Mouse (Mus musculus): ENCODE results near the gene Krt39. TPM values are rescaled to one million over a fixed set of nuclear protein-coding genes. Genes with fewer than 3 reads are reported as not detected.

Krt39 gene
- polyA plus RNA-seq, 1 experiment: not detected

DNA sequence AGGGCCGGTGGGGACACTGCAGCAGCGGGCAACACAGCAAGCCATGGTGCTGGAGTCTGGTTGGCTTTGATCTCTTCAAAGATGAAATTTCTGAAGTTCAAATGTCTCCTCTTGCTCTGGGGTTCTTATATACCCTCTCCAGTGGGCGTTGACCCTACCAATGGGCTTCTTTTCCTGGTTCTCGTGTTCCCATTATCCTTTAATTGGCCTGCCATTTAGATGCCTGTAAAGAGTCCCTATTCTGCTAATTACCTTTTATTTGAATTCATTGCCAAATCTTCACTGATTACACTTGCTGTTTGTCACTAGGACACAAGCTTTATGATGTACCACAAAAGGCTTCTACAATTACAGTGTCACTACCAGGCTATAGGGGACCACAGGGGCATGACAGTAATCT is 29.6 kb upstream of the Krt39 start, which contains the start of gene Krtap3-3:
Gene Krtap3-3 (minus strand): TSS at position 101 of the 400 bp plus-strand sequence.
- peaks cover 2% of the 10 kb centered on the region; the same call in 1 of the 2 replicates for H3K4me1 ChIP-seq (ENCODE audit: control insufficient read depth, insufficient read depth, insufficient read length, low read length)
- no peak within 1 kb of the TSS for H3K4me3 ChIP-seq (ENCODE audit: low read depth, low read length)
- 63% methylated on average over 4 of the region's 4 CpGs for WGBS
- H3K27ac ChIP-seq (ENCODE audit: insufficient read depth, low read depth, low read length): no peak within 1 kb of the TSS
- no peaks in the 10 kb centered on the region for H3K36me3 ChIP-seq (ENCODE audit: control insufficient read depth, insufficient read depth, low read length)
- TF ChIP-seq POLR2A (IDR thresholded peaks at IDR 0.05; ENCODE audit: low read depth, low read length) (no peak), CTCF (IDR thresholded peaks at IDR 0.05; ENCODE audit: extremely low read depth, insufficient read length, insufficient replicate concordance, low read depth, low read length) (no peak)
- no peaks in the 10 kb centered on the region for H3K27me3 ChIP-seq (ENCODE audit: control insufficient read depth, insufficient read depth, low read length)

GRCm38 (mm10) chr11:99547892-99548291 is 26.8 kb upstream of the Krt39 start:
- Histone ChIP-seq H3K27ac (ENCODE audit: insufficient read depth, low read depth, low read length) (no peak overlapping the region), H3K4me1 (ENCODE audit: control insufficient read depth, insufficient read depth, insufficient read length, low read length) (no peaks in the 10 kb centered on the region), H3K27me3 (ENCODE audit: control insufficient read depth, insufficient read depth, low read length) (no peaks in the 10 kb centered on the region), H3K36me3 (ENCODE audit: control insufficient read depth, insufficient read depth, low read length) (no peaks in the 10 kb centered on the region), H3K4me3 (ENCODE audit: low read depth, low read length) (no peak overlapping the region)
- TF ChIP-seq POLR2A (IDR thresholded peaks at IDR 0.05; ENCODE audit: low read depth, low read length) (no peak), CTCF (IDR thresholded peaks at IDR 0.05; ENCODE audit: extremely low read depth, insufficient read length, insufficient replicate concordance, low read depth, low read length) (no peak)

DNA sequence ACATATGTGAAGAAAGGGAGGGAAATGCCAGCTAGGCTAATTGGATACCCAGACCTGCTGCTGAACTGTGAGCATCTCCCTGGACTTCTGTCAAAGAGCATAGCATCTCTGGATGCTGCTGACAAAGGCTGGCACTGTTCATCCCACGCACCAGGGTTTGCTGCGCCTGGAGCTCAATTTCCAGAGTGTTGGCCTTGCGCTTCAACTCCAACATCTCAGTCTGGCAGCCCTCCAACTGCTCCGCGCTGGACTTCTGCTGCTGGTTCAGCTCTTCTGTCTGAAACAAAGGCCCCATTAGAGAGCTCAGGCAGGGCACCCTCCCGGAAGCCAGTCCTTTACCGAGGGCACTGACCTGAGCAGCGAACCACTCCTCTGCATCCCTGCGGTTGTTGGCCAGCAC is 18.6 kb upstream of the Krt39 start:
- no peaks in the 10 kb centered on the region for H3K4me1 ChIP-seq (ENCODE audit: control insufficient read depth, insufficient read depth, insufficient read length, low read length)
- H3K36me3 ChIP-seq (ENCODE audit: control insufficient read depth, insufficient read depth, low read length): no peaks in the 10 kb centered on the region
- no peak overlapping the region for H3K27ac ChIP-seq (ENCODE audit: insufficient read depth, low read depth, low read length)
- H3K27me3 ChIP-seq (ENCODE audit: control insufficient read depth, insufficient read depth, low read length): no peaks in the 10 kb centered on the region
- TF ChIP-seq CTCF (IDR thresholded peaks at IDR 0.05; ENCODE audit: extremely low read depth, insufficient read length, insufficient replicate concordance, low read depth, low read length): no peak
- TF ChIP-seq POLR2A (IDR thresholded peaks at IDR 0.05; ENCODE audit: low read depth, low read length): no peak
- 42% methylated on average over 9 of the region's 9 CpGs for WGBS
- no peak overlapping the region for H3K4me3 ChIP-seq (ENCODE audit: low read depth, low read length)

GRCm38 (mm10) chr11:99514098-99514497 is 7.0 kb downstream of the Krt39 start:
- H3K27me3 ChIP-seq (ENCODE audit: control insufficient read depth, insufficient read depth, low read length): no peaks in the 10 kb centered on the region
- TF ChIP-seq POLR2A (IDR thresholded peaks at IDR 0.05; ENCODE audit: low read depth, low read length) (no peak), CTCF (IDR thresholded peaks at IDR 0.05; ENCODE audit: extremely low read depth, insufficient read length, insufficient replicate concordance, low read depth, low read length) (no peak)
- peaks cover 3% of the 10 kb centered on the region; the same call in 1 of the 2 replicates for H3K4me1 ChIP-seq (ENCODE audit: control insufficient read depth, insufficient read depth, insufficient read length, low read length)
- H3K36me3 ChIP-seq (ENCODE audit: control insufficient read depth, insufficient read depth, low read length): no peaks in the 10 kb centered on the region
- WGBS: 29% methylated on average over 8 of the region's 8 CpGs
- no peak overlapping the region for H3K4me3 ChIP-seq (ENCODE audit: low read depth, low read length)
- no peak overlapping the region for H3K27ac ChIP-seq (ENCODE audit: insufficient read depth, low read depth, low read length)

GRCm38 (mm10) chr11:99500095-99500805 is 20.9 kb downstream of the Krt39 start:
- no peak overlapping the region for H3K27ac ChIP-seq (ENCODE audit: insufficient read depth, low read depth, low read length)
- peaks cover 3% of the 10 kb centered on the region for H3K4me1 ChIP-seq (ENCODE audit: control insufficient read depth, insufficient read depth, insufficient read length, low read length)
- no peak for TF ChIP-seq CTCF (IDR thresholded peaks at IDR 0.05; ENCODE audit: extremely low read depth, insufficient read length, insufficient replicate concordance, low read depth, low read length)
- no peak for TF ChIP-seq POLR2A (IDR thresholded peaks at IDR 0.05; ENCODE audit: low read depth, low read length)
- H3K36me3 ChIP-seq (ENCODE audit: control insufficient read depth, insufficient read depth, low read length): no peaks in the 10 kb centered on the region
- no peak overlapping the region for H3K4me3 ChIP-seq (ENCODE audit: low read depth, low read length)
- WGBS: 54% methylated on average over 9 of the region's 9 CpGs
- no peaks in the 10 kb centered on the region for H3K27me3 ChIP-seq (ENCODE audit: control insufficient read depth, insufficient read depth, low read length)

- Histone ChIP-seq H3K27ac (ENCODE audit: insufficient read depth, low read depth, low read length) (no peak overlapping the region), H3K4me3 (ENCODE audit: low read depth, low read length) (no peak overlapping the region)
- 25% methylated on average over 4 of the region's 4 CpGs for WGBS
Measured at GRCm38 (mm10) chr11:99496460-99496859, 24.7 kb downstream of the Krt39 start.

GRCm38 (mm10) chr11:99494741-99495140 is 26.4 kb downstream of the Krt39 start:
- Histone ChIP-seq H3K4me1 (ENCODE audit: control insufficient read depth, insufficient read depth, insufficient read length, low read length) (peaks cover 27% of the 10 kb centered on the region), H3K27me3 (ENCODE audit: control insufficient read depth, insufficient read depth, low read length) (no peaks in the 10 kb centered on the region), H3K27ac (ENCODE audit: insufficient read depth, low read depth, low read length) (no peak overlapping the region), H3K36me3 (ENCODE audit: control insufficient read depth, insufficient read depth, low read length) (no peaks in the 10 kb centered on the region), H3K4me3 (ENCODE audit: low read depth, low read length) (no peak overlapping the region)
- TF ChIP-seq POLR2A (IDR thresholded peaks at IDR 0.05; ENCODE audit: low read depth, low read length) (no peak), CTCF (IDR thresholded peaks at IDR 0.05; ENCODE audit: extremely low read depth, insufficient read length, insufficient replicate concordance, low read depth, low read length) (no peak)
- WGBS: 75% methylated on average over 4 of the region's 4 CpGs

More at GRCm38 (mm10) chr11:99496460-99496859, 24.7 kb downstream of the Krt39 start:
- no peak for TF ChIP-seq CTCF (IDR thresholded peaks at IDR 0.05; ENCODE audit: extremely low read depth, insufficient read length, insufficient replicate concordance, low read depth, low read length)
- TF ChIP-seq POLR2A (IDR thresholded peaks at IDR 0.05; ENCODE audit: low read depth, low read length): no peak
- peaks cover 17% of the 10 kb centered on the region for H3K4me1 ChIP-seq (ENCODE audit: control insufficient read depth, insufficient read depth, insufficient read length, low read length)
- no peaks in the 10 kb centered on the region for H3K27me3 ChIP-seq (ENCODE audit: control insufficient read depth, insufficient read depth, low read length)
- no peaks in the 10 kb centered on the region for H3K36me3 ChIP-seq (ENCODE audit: control insufficient read depth, insufficient read depth, low read length)

Data from small intestine, adult 2 months (tissue).